Mouse (Mus musculus) retina, adult 2 months (tissue): ENCODE measurements at regions not wholly inside any gene's neighbourhood (a gene's known extent, or its start where the extent isn't known, plus 50 kb on each side); places are given as distances from the start of the nearest gene placed in this dataset.
"Not testable (repeated sequence)": the region's sequence is repeated elsewhere in the genome, so short reads cannot be mapped to it uniquely, and the experiment has no call there.

Experiments
- DNase-seq: peaks from one replicate; pipeline ENCODE4 v3.0.0-alpha.2; 2012; ENCODE audit warnings: low read depth, low spot score

- DNase-seq, result no peak
Observed at GRCm38 (mm10) chr16:31508981-31509380, 86.9 kb downstream of the Bdh1 start.

DNA sequence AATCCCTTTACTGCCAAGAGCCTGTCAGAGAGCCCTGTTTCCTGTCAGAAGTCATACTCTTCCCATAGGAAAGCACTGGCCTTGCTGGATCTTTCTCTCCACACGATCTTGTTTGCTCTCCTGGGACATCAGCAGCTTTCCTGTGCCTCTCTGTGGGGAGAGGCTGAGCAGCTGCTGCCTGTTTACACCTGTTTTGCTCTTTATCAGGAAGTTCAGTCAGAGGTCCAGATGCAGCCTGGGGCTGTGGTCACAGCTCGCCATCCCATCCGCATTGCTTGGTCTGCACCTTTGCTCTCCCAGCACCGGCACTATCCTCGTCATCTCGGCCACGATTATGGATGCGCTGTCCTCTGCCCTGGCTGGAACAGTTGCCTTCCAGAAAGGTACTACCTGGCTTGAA is 88.0 kb downstream of the Bdh1 start:
- DNase-seq, result no peak

GRCm38 (mm10) chr16:31518816-31519215 is 96.7 kb downstream of the Bdh1 start:
- no peak for DNase-seq

DNA sequence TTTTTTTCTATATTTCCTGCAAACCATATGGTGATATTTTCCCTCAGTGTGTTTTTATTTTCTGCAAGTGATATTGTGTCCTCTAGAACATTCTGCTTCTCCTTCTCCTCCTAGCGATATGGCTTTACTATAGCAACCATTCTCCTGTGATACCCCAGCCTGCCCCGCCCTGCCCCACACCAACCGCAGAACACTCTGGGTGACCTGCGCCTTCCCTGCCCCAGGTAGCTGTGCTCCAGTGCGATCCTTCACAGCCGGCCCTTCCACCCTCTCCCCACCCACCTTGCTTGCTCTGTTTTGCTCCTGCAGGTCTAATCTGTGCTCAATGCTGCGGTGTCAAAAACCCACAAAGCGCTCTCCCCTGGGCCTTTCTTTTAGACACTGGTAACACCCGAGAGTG is 98.0 kb downstream of the Bdh1 start:
- DNase-seq, result no peak

DNA sequence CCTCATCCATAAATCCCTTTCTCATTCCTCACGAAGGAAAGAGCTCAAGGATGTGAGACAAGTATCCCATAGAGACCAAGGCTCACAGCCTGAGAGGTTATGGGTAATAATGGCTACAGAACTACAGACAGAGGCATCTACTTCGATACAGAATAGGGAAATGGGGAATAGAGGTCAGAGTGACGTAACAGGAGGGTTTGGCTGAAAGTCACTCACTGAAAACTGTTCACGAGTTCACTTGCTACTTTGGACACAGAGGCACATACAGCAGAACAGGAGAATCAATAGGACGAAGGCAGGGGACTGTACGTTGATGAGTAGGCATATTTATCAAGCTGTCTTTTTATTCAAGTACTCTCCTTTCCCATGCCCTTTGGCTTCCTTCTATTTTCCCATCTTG is 99.7 kb downstream of the Bdh1 start:
- DNase-seq, result no peak

GRCm38 (mm10) chr16:31526711-31527344 is 104.7 kb downstream of the Bdh1 start:
- DNase-seq, result no peak

- DNase-seq, result no peak
Observed at GRCm38 (mm10) chr16:31528596-31529283, 106.7 kb downstream of the Bdh1 start.

- DNase-seq, result no peak
Observed at GRCm38 (mm10) chr16:31529284-31529958, 107.3 kb downstream of the Bdh1 start.

DNA sequence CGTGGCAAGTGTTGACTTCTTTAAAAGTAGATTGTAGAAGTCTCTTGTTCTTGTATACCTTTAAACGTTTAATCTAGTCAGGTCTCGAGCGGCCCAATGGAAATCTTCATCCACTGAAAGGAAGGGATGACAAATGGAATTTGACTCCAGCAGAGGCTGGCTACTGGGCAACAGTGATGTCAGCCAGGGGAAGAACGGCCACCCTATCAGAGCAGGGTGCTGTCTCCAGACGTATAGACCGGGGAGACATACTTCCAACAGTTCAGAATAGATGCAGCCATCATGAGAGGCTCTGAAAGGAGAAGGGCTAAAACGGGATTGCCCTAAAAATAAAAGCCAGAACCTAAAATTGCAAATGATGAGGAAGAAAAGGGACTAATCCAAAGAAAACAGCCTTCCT is 108.0 kb downstream of the Bdh1 start:
- DNase-seq, result no peak

DNA sequence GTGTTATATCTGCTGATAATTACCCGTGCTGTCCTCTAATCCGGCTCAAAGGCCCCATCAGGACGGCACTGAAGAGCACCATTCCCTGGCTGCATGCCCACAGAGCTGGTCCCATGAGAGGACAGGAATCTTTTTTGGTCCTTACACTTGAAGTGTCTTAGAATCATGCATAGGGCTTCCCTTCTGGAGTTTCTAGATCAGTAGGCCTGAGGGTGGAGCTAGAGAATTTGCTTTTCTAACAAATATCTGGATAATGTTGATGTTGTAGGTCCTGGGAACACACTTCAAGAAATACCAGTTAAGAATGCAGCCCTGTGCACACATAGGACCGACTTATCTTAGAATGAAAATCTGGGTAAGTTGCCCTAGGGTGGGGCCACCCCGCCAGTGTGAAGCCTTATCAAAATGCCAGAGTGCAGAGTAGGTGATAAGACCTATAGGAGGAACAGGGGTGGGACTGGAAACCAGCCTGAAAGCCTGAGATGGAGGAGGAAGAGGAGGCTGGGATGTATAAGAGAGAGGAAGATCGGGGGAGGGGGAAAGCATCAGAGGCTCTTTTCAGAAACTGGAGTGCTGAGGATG is 111.2 kb downstream of the Bdh1 start:
- no peak for DNase-seq

DNA sequence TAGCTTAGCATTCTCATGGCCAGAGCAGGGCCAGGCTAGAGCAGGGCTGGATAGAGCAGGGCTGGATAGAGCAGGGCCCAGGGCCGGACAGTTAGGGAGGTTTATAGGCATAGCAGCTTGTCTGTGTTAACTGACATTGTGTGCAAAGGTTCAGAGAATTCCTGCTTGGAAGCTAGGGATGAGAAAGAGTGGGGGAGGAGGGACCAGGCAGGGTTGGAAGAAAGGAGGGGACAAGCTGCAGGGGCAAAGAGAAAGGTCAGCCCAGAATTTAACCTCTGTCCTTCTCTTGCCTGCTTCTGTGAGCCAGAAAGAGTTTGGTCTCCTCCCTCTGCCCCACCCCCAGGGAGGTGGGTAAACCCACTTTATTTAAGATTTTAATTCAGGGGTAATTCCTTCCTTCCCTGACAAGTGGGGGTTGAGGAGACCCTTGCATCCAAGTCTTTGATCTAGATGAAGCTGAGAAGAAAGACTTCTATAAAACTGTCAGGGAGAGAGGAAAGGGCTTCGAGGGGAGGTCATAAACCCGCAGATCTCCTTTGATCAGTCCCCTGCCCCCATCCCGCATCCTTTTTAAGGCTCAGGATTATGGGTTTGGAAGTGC is 112.9 kb downstream of the Bdh1 start:
- no peak for DNase-seq

DNA sequence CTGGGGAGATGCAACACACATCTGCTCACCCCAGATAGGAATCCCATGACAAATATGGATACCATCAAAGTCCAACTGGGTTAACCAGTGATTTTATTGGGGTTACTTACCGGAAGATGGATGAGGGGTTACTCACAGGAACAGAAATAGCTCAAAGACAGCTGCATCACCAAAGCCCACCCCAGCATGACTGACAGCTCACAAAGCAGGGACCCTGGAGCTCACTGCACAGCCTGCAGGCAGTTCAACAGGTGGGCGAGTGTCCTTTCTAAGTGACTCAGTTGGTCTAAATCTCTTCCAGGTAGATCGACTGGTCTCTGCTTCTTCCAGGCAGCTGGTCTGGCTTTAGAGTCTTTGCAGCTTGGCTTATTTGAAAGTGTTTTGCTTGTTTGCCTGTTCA is 114.2 kb downstream of the Bdh1 start:
- no peak for DNase-seq

DNA sequence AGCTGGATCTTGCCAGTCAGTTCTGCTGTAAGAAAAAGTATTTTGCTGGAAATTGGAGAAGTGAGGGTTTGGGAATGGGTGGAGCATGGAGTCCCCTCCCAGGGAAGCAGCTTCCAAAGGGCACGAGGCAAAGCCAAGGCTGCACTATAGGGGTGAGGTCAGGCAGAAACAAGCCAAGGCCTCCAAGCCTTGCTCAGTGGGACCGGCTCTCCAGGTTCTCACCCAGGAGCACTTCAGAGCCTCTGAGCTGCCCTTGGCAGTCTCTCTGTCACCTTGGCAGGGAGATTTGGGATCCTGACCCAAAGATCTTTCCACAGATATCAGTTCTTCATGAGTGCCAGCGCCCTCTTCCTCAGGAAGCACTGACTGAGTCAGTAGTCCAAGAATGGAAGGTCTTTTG is 116.5 kb downstream of the Bdh1 start:
- no peak for DNase-seq

DNA sequence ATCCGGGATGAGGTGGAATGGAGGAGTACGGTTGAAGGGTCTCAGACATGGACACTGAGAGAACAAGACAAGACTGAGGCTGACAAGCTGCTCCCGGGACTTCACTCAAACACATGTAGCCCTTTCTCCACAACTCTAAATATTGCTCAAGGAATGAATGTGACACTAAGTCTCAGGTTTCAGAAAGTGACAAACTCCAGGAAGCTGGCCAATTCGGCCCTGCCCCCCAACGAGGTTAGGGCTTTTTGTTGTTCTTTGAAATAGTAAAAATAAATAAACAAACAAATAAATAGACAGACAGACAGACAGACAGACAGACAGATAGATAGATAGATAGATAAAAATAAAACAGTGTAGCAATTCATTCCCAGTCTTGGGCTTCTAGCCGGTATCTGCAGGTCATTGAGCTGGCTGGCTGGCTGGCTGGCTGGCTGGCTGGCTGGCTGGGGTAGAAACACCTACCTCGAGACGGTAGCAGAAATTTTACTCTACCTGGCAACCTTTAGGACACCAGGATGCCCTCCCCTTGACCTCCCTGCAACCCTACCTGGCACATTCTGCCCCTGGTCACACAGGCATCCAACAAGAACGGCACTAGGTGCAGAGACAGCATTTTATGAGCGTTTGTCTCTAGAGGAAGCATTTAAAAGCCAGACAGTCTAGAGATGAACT is 119.6 kb upstream of the Dlg1 start:
- DNase-seq, result no peak

DNA sequence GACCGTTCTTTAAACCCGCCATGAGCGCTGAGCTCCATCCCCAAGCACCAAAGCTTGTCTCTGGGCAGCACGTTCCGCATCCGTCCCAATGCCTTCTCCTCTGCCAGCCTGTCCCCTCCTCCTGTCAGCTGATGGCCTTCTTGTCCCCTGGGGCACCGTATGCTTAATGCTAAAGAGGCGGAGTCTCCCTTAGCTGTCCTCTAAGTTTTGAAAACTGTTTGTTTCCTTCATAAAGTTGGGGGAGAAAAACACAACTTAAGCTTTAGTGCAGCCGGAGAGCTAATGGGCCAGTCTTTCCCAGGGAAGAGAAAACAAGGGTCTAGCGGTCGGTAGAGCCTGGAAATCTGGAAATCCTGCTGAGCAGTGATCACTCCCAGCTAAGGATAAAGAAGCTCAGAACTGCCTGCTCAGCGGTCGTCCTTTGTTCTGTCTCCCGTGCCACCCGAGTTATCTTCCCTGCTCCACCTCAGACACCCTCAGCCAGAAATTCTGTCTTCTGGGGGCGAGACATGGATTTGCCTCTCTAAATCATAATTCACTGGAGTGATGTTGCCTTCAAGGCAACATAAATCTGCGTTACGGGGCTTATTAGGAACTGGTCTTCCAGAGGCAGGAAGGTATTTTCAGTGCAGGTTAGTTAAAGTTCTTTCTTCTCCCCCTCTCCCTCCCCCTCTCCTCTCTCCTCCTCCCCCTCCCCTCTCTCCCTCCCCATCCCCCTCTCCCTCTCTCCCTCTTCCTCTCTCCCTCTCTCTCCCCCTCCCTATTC is 117.0 kb upstream of the Dlg1 start:
- DNase-seq, result no peak

GRCm38 (mm10) chr16:31546828-31547224 is 116.4 kb upstream of the Dlg1 start:
- DNase-seq, result no peak

DNA sequence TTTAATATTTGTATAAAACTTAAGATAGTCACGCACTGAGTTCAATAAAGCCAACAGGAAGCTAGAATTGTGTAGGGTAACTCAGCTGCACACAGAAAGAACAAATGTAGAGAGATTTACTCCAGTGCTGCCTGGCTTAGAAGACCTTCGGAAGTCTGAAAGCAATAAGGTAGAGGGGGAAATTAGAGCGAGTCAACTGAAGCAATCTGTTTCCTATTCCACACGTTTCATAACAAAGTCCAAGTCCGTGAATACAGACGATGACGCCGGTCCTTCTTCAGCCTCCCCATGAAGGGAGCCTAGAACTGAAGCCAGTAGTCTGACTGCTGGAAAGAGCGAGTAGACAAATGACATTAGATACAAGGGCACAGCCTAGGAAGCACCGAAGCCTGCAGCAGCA is 115.9 kb upstream of the Dlg1 start:
- no peak for DNase-seq

DNA sequence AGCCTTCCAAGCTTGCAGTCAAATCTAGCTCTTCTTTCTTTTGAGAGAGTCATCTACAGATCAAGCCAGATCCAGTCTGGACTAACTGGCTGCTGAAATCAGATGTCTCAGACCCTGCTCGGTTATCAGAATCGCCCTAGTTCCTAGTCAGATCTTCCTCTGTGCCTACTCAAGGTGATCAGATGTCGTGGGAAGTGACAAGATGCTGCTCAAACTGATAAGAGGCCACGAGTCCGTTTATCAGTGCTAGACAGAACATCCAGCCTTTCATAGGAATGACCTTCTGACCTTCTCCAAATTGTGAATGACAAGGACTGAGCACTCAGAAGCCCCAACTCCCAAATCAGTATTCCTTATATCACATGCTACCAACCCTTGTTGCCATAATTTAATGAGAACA is 113.3 kb upstream of the Dlg1 start:
- DNase-seq, result no peak

- not testable (repeated sequence) for DNase-seq
Observed at GRCm38 (mm10) chr16:31550539-31550938, 112.7 kb upstream of the Dlg1 start.

DNA sequence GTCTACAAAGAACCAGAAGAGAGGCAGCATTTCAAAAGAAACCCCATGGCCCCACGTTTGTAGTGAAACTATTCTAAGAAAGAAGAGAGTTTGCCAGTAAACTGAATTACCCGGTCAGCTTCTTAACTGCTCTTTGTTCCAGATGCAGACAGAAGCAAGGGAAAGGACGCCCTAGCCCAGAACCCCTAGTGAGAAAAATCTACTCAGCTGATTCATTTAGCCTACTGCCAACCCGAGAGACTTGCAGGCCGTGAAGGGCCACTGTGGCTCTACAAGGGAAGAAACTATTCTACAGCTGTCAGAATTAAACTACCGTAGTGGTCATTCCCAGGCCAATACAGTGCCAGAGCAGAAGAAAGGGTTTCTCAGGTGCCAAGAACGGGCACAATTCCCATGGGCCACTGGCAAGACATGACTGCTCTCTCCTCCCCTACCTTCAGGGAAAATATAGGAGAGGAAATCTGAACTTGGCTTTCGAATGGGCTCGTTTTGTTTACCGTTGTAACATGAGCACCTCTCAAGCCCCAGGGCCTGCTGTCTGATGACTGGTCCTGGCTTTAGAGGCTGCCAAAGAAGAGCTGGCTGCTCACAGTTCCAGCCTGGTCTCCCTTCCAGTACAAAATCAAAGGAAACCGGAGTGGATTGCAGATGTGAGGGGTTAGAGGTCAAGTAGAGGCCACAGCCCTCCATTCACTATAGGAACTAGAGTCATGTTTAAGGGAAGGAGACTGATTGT is 111.7 kb upstream of the Dlg1 start:
- DNase-seq, result no peak
